Mouse (Mus musculus) brain, embryonic 14.5 days (tissue): ENCODE measurements around the gene Kalrn.

Experiments
- CTCF ChIP-seq: fragments of 200-500 bp; IDR thresholded peaks from 2 replicates; pipeline ENCODE4 v1.5.1; 2012; ENCODE audit warnings: inconsistent platforms, mild to moderate bottlenecking, moderate library complexity, borderline replicate concordance; ENCODE audit not compliant: insufficient read depth, insufficient read length; ENCODE audit errors: extremely low read depth
- POLR2A ChIP-seq: fragments of 200-500 bp; IDR thresholded peaks from 2 replicates; pipeline ENCODE4 v1.6.1; 2012; ENCODE audit warnings: mild to moderate bottlenecking, inconsistent platforms, borderline replicate concordance; ENCODE audit not compliant: poor library complexity, insufficient read depth, insufficient read length, severe bottlenecking; ENCODE audit errors: extremely low read depth

GRCm38 (mm10) chr16:33950830-33951229 is 622.5 kb downstream of the Kalrn start:
- peak; percentile 77; the same call in 1 of the 2 replicates for TF ChIP-seq CTCF
- TF ChIP-seq POLR2A: no peak
